Mouse (Mus musculus): ENCODE measurements around the gene Sh3rf1. TPM values are rescaled to one million over a fixed set of nuclear protein-coding genes. Genes with fewer than 3 reads are reported as not detected.

Gene Sh3rf1
- polyA plus RNA-seq, 2 experiments, result 8.8 to 12.8 TPM

DNA sequence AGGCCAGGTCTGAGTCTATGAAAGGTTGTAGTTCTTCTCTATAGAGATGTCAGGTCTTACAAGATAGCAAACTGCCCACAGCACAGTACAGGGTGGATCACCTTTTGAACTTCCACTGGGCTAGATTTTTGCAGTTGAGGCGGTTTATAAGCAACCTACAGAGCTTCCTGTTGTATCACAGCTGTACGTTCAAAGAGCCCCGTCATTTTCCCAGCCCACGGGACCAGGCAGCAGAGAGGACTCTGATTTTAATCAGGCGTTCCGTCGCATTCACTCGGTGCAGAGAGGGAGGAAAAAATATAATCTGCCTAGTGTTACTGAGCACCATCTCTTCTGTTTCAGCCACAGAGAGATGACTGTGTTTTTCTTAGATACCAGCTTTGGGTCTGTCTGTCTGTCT is 135.3 kb downstream of the Sh3rf1 start:
- Histone ChIP-seq H3K9me3 (ENCODE audit: control insufficient read depth, low read length) (no peaks in the 10 kb centered on the region), H3K4me1 (ENCODE audit: control insufficient read depth, insufficient read depth, low read length) (peaks cover 8% of the 10 kb centered on the region; the same call in 1 of the 2 replicates), H3K36me3 (ENCODE audit: control insufficient read depth, insufficient read depth, low read length) (peaks cover 14% of the 10 kb centered on the region; the same call in 1 of the 2 replicates), H3K4me3 (replicated peaks; ENCODE audit: low read length) (no peak overlapping the region), H3K9ac (ENCODE audit: low read depth, low read length, severe bottlenecking) (no peak overlapping the region), H3K4me2 (replicated peaks; ENCODE audit: low read depth, low read length, severe bottlenecking) (no peak overlapping the region), H3K27me3 (ENCODE audit: control insufficient read depth, insufficient read depth, low read length) (no peaks in the 10 kb centered on the region), H3K27ac (replicated peaks; ENCODE audit: low read depth, low read length) (no peak overlapping the region)
- WGBS, result 35% methylated on average over 8 of the region's 8 CpGs
- ATAC-seq (ENCODE audit: low FRiP score, low read depth) (no peak), DNase-seq (ENCODE audit: low spot score) (no peak)
- no peak for TF ChIP-seq POLR2A (IDR thresholded peaks at IDR 0.05; ENCODE audit: borderline replicate concordance, extremely low read depth, insufficient read depth, insufficient read length)

DNA sequence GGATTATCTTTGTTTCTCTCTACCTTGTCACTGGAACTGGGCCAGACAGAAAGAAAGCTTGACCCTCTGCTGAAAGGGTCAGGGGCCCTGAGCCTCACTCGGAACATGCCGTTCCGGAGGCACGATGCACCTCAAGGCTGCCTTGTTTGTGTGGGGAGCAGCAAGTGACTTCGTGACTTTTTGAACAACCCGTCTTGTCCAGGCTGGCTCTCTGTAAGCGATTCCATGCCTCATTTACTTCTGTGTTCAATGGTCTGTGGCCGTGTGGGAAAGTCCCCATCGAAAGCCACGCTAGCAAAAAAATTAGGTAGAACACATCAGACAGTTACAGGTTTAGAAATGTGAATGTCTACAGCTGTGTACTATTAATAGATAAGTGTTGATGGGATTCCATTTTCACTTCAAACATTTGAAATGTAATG is 136.2 kb downstream of the Sh3rf1 start:
- TF ChIP-seq POLR2A (IDR thresholded peaks at IDR 0.05; ENCODE audit: borderline replicate concordance, extremely low read depth, insufficient read depth, insufficient read length), result no peak
- H3K27me3 ChIP-seq (ENCODE audit: control insufficient read depth, insufficient read depth, low read length), result no peaks in the 10 kb centered on the region
- WGBS, result 88% methylated on average over 10 of the region's 10 CpGs
- H3K9me3 ChIP-seq (ENCODE audit: control insufficient read depth, low read length), result no peaks in the 10 kb centered on the region
- DNase-seq (ENCODE audit: low spot score) (no peak), ATAC-seq (ENCODE audit: low FRiP score, low read depth) (no peak)
- no peak overlapping the region for H3K27ac ChIP-seq (replicated peaks; ENCODE audit: low read depth, low read length)
- H3K9ac ChIP-seq (ENCODE audit: low read depth, low read length, severe bottlenecking), result no peak overlapping the region
- H3K36me3 ChIP-seq (ENCODE audit: control insufficient read depth, insufficient read depth, low read length), result peaks cover 18% of the 10 kb centered on the region; the same call in 1 of the 2 replicates
- H3K4me3 ChIP-seq (replicated peaks; ENCODE audit: low read length), result no peak overlapping the region
- H3K4me2 ChIP-seq (replicated peaks; ENCODE audit: low read depth, low read length, severe bottlenecking), result no peak overlapping the region
- H3K4me1 ChIP-seq (ENCODE audit: control insufficient read depth, insufficient read depth, low read length), result peaks cover 6% of the 10 kb centered on the region; the same call in 1 of the 2 replicates

GRCm38 (mm10) chr8:61360362-61360761 is 136.7 kb downstream of the Sh3rf1 start:
- no peak for TF ChIP-seq POLR2A (IDR thresholded peaks at IDR 0.05; ENCODE audit: borderline replicate concordance, extremely low read depth, insufficient read depth, insufficient read length)
- H3K4me1 ChIP-seq (ENCODE audit: control insufficient read depth, insufficient read depth, low read length), result 0 out of 2 replicates have a peak, but pooled peaks cover 4% of the 10 kb centered on the region
- WGBS, result 79% methylated on average over 4 of the region's 4 CpGs
- H3K27ac ChIP-seq (replicated peaks; ENCODE audit: low read depth, low read length), result no peak overlapping the region
- ATAC-seq (ENCODE audit: low FRiP score, low read depth), result no peak
- H3K9ac ChIP-seq (ENCODE audit: low read depth, low read length, severe bottlenecking), result no peak overlapping the region
- H3K27me3 ChIP-seq (ENCODE audit: control insufficient read depth, insufficient read depth, low read length), result no peaks in the 10 kb centered on the region
- H3K36me3 ChIP-seq (ENCODE audit: control insufficient read depth, insufficient read depth, low read length), result peaks cover 20% of the 10 kb centered on the region; the same call in 1 of the 2 replicates
- no peaks in the 10 kb centered on the region for H3K9me3 ChIP-seq (ENCODE audit: control insufficient read depth, low read length)
- H3K4me2 ChIP-seq (replicated peaks; ENCODE audit: low read depth, low read length, severe bottlenecking), result no peak overlapping the region
- H3K4me3 ChIP-seq (replicated peaks; ENCODE audit: low read length), result no peak overlapping the region
- DNase-seq (ENCODE audit: low spot score), result no peak

- no peaks in the 10 kb centered on the region for H3K4me1 ChIP-seq (ENCODE audit: control insufficient read depth, insufficient read depth, low read length)
- H3K27me3 ChIP-seq (ENCODE audit: control insufficient read depth, insufficient read depth, low read length), result no peaks in the 10 kb centered on the region
- no peak overlapping the region for H3K4me3 ChIP-seq (replicated peaks; ENCODE audit: low read length)
- no peak overlapping the region for H3K9ac ChIP-seq (ENCODE audit: low read depth, low read length, severe bottlenecking)
- no peak overlapping the region for H3K4me2 ChIP-seq (replicated peaks; ENCODE audit: low read depth, low read length, severe bottlenecking)
- peaks cover 27% of the 10 kb centered on the region for H3K36me3 ChIP-seq (ENCODE audit: control insufficient read depth, insufficient read depth, low read length)
- no peaks in the 10 kb centered on the region for H3K9me3 ChIP-seq (ENCODE audit: control insufficient read depth, low read length)
- no peak overlapping the region for H3K27ac ChIP-seq (replicated peaks; ENCODE audit: low read depth, low read length)
- 76% methylated on average over 11 of the region's 11 CpGs for WGBS
- DNase-seq (ENCODE audit: low spot score), result no peak
- TF ChIP-seq POLR2A (IDR thresholded peaks at IDR 0.05; ENCODE audit: borderline replicate concordance, extremely low read depth, insufficient read depth, insufficient read length), result no peak
- ATAC-seq (ENCODE audit: low FRiP score, low read depth), result no peak
Observed at GRCm38 (mm10) chr8:61361476-61361875, 137.8 kb downstream of the Sh3rf1 start.

GRCm38 (mm10) chr8:61362301-61362913 is 138.7 kb downstream of the Sh3rf1 start:
- Histone ChIP-seq H3K4me3 (replicated peaks; ENCODE audit: low read length) (no peak overlapping the region), H3K36me3 (ENCODE audit: control insufficient read depth, insufficient read depth, low read length) (peaks cover 31% of the 10 kb centered on the region), H3K4me1 (ENCODE audit: control insufficient read depth, insufficient read depth, low read length) (no peaks in the 10 kb centered on the region), H3K27ac (replicated peaks; ENCODE audit: low read depth, low read length) (no peak overlapping the region), H3K27me3 (ENCODE audit: control insufficient read depth, insufficient read depth, low read length) (no peaks in the 10 kb centered on the region), H3K9ac (ENCODE audit: low read depth, low read length, severe bottlenecking) (no peak overlapping the region), H3K4me2 (replicated peaks; ENCODE audit: low read depth, low read length, severe bottlenecking) (no peak overlapping the region), H3K9me3 (ENCODE audit: control insufficient read depth, low read length) (no peaks in the 10 kb centered on the region)
- 75% methylated on average over 9 of the region's 9 CpGs for whole genome bisulfite sequencing
- ATAC-seq (ENCODE audit: low FRiP score, low read depth) (no peak), DNase-seq (ENCODE audit: low spot score) (no peak)
- TF ChIP-seq POLR2A (IDR thresholded peaks at IDR 0.05; ENCODE audit: borderline replicate concordance, extremely low read depth, insufficient read depth, insufficient read length), result no peak

All from limb, embryonic 14.5 days (tissue).